Mouse (Mus musculus) ES-Bruce4 (cell line): ENCODE measurements around the gene Map3k4.

Experiments used
- CTCF ChIP-seq: IDR thresholded peaks from one replicate; pipeline ENCODE4 v1.8.1; 2011; ENCODE audit warnings: low read depth, low read length
- EP300 ChIP-seq: IDR thresholded peaks from 2 replicates; pipeline ENCODE4 v1.6.1; 2011; ENCODE audit warnings: low read depth, low read length; ENCODE audit not compliant: insufficient read depth
- POLR2A ChIP-seq: IDR thresholded peaks from one replicate; pipeline ENCODE4 v1.8.1; 2011; ENCODE audit warnings: low read length; ENCODE audit not compliant: insufficient read depth

GRCm38 (mm10) chr17:12249783-12250504, 68.7 kb downstream of the Map3k4 start:
- TF ChIP-seq POLR2A (no peak), CTCF (no peak), EP300 (no peak)
